Mouse (Mus musculus): ENCODE data around the gene Itga3.

Gene Itga3

DNA sequence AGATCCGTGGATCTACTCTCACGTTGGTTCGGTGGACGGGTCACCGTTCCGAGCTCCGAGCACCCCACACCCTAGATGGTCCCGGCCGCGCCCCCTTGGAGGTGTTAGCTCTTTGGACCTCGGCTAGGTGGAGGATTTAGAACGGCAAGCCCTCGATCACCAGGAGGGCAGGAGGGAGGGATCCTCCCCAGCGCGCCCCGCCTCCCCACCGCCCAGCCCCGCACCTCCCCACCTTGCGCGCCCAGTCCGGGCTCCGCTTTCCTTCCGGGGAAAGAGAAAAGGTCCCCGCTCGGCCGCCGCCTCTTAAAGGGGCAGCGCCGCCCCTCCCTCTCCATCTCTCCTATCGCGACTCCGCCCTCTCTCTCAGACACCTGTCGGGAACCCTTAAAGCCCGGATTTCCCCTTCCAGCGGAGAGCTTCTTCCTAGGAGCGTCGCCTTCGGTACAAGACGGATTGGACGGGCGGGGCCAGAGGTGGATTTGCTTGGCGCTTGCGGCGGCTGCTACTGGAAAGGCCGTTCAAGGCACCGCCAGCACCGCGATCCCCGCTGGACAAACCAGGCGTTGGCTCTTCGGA lies at the start of gene Itga3:
Gene Itga3 (minus strand): TSS at position 266 of the 576 bp plus-strand sequence.
- DNase-seq (ENCODE audit: extremely low spot score, low spot score): peak; percentile 74

DNA sequence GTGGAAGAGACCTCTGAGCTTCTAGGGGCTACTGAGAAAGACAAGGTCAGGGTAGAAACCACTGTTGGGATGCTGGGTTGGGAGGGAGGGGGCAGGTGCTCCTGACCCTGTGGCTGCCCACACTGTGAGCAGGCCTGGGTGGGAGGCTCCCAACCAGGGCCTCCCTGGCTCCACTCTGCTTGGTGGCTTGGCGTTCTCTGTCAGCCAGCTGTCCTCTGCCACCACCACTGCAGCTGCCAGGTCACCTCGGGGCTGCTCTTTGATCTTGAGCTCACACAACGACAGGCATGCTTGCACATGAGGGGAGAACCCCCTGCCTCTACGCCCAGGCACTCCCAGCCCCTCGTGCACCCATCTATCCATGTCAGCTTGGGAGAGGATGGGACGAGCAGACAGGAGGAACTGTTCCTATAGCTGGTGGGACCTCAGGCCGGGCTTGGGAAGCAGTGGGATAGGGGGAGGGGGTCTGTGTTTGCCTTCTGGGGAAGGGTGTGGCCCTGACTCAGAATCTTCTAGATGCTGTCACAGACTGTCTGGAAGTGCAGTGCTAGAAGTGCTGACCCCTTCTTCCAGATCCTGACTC lies 48.9 kb upstream of the Itga3 start:
- DNase-seq (ENCODE audit: extremely low spot score, low spot score): no peak

DNA sequence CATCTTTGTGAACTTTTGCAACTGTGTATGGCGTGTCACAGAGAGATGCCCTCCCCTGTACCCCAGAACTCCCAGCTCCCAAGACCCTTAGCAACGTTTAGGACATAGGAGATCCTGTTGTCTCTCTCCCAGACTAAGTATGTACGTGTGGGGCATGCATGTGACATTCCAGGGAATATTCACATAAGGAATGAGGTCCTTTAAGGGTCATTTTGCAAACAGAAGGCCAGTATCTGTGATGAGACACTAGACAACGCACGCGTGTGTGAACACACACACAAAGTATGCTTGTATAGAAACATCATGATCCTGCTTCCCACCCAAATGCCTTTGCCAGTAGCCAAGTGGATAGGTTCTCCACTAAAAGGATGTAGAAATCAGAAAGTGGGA lies 45.5 kb upstream of the Itga3 start:
- peak; percentile 37 for DNase-seq (ENCODE audit: extremely low spot score, low spot score)

DNA sequence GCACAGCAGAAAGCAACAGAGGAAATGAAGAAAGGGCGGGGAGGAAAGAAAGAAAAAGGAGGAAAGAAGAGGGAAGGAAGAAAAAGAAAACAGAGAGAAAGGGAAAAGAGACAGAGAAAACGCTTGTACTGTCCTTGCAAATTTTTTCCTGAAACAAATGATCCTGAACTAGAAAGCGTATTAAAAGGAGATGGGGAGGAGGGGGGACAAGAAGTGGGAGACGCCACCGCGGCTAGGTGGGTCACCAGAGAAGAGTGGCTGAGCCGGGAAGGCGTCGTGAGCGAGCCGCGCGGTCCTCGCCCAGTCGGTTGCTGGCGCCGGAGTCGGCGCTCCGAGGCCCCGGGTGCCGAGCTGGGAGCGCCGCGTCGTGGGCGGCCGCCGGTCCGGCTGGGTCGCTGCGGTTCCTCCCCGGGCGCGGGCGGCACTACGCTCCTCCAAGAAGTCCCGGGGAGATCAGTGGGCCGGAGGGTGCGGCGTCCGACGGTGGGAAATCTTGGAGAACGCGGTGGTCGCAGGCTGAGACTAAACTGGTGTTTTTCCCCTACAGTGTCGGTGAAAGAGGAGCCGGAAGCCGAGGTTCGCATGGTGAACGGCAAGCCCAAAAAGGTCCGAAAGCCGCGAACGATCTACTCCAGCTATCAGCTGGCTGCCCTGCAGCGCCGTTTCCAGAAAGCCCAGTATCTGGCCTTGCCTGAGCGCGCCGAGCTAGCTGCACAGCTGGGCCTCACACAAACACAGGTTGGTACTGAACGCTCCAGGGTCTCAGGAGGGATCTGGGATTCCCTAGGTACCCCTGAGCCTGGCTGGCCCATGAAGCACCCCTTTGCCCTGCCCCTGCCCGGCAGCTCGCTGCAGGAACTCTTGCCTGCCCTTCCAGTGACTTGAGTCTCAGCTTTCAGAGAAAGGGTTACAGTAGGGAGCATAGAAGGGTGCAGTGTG lies 44.8 kb upstream of the Itga3 start:
- DNase-seq (ENCODE audit: extremely low spot score, low spot score): peak; percentile 60

DNA sequence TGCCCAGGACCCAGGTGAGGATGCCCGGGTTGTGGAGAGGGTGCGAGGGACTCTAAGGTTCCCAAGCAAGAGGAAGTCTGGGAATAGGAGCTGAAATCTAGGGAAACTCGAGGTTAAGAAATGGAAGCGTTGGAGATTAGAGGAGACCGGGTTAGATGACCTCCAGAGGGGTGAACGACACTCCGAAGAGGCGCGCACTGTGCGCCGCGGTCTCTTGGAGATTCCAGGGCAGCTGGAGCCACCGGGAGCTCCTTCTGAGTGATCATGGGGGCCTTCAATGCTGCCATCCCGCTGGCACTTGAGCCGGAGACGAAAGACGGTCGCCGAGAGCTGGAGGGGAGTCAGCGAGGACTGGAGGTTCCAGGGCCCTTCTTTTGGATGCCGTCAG lies 44.0 kb upstream of the Itga3 start:
- DNase-seq (ENCODE audit: extremely low spot score, low spot score): peak; percentile 60

DNA sequence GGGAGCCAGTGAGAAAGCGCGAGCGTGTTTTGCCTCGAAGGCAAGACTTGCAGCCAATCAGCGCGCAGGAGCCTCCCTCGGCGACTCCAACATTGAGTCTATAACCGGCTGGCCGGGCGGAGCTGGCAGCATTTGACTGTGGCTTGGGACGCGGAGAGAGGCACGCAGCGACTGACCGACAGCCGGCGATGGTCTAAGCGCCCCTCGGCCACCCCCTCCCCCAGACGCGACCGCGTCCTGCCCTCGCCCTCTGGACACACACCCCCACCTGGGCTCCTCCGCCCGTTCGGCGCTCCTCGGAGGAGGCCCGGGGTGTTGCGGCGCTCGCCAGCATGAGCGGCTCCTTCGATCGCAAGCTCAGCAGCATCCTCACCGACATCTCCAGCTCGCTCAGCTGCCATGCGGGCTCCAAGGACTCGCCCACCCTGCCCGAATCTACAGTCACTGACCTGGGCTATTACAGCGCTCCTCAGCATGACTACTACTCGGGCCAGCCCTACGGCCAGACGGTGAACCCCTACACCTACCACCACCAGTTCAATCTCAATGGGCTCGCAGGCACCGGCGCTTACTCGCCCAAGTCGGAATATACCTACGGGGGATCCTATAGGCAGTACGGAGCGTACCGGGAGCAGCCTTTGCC lies 43.5 kb upstream of the Itga3 start, which contains the start of gene Dlx3:
Gene Dlx3 (plus strand): TSS at position 130 of the 643 bp plus-strand sequence.
- DNase-seq (ENCODE audit: extremely low spot score, low spot score): peak; percentile 80

DNA sequence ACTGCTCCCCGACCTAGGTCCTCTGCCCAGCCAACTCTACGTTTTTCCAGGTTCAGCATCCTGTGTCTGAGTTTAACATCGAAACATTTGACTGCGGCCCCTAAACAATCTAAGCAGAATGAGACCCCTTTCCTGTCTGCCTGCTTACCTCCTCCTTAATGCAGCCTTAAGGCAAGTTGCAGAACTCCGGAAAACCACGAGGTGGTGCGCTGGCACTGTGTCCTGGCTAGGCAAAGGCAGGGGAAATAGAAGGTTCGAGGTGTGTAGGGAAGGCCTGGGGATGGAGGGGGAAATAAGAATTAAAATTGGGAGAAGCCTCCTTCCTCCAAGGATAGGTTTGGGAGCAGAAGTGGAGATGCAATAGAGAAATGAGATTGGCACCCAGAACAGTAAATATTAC lies 41.9 kb upstream of the Itga3 start:
- DNase-seq (ENCODE audit: extremely low spot score, low spot score): peak; percentile 69

DNA sequence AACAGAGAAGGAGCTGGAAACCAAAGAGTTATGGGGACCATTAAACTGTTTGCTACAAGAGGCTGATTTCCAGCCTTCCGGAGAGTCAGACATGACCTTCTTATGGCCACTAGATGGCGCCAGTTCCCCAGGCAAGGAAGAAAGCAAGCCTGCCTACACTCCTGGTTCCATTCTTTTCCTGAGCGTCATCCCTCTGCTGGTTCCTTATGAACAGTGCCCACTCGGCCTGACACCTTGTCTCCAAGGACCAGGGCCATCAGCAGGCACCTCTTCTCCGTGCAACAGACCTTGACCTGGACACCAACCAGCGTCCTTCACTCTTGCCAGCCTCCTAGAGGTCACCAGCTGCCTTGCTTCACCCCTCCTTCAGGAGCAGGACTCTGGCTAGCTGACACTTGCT lies 40.4 kb upstream of the Itga3 start:
- DNase-seq (ENCODE audit: extremely low spot score, low spot score): peak; percentile 76

DNA sequence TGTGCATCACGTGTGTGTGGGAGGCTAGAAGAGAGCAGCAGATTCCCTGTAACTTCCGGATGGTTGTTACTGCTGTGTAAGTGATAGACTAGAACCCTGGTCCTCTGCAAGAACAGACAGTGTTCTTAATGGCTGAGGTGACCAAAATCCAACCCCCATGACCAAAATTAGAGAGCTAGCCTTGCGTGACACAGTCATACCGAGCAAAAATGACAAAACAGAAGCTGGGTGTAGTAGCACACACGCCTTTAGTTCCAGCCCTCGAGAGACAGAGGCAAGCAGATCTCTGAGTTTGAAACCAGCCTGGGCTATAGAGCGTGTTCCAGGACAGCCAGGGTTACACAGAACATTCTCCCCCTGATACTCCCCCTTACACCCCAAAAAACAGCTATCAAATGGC lies 33.5 kb upstream of the Itga3 start:
- DNase-seq (ENCODE audit: extremely low spot score, low spot score): no peak

DNA sequence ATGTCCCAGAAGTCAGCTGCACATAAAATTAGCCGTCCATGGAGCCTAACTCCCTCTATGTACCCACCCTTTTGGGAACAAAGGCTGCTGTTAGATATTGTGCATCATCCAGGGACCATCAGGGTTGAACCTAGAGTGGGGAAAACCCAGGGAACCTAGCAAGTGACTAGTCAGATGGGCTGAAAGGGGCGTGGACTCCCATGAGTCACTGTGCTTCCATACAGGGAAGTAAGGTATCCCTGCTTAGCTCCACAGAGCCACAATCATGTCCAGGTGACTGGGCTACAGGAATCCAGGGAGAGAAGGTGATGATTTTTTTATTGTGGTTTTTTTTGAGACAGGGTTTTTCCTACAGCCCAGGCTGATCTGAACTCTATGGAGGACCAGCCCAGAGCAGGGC lies 32.4 kb upstream of the Itga3 start:
- no peak for DNase-seq (ENCODE audit: extremely low spot score, low spot score)

DNA sequence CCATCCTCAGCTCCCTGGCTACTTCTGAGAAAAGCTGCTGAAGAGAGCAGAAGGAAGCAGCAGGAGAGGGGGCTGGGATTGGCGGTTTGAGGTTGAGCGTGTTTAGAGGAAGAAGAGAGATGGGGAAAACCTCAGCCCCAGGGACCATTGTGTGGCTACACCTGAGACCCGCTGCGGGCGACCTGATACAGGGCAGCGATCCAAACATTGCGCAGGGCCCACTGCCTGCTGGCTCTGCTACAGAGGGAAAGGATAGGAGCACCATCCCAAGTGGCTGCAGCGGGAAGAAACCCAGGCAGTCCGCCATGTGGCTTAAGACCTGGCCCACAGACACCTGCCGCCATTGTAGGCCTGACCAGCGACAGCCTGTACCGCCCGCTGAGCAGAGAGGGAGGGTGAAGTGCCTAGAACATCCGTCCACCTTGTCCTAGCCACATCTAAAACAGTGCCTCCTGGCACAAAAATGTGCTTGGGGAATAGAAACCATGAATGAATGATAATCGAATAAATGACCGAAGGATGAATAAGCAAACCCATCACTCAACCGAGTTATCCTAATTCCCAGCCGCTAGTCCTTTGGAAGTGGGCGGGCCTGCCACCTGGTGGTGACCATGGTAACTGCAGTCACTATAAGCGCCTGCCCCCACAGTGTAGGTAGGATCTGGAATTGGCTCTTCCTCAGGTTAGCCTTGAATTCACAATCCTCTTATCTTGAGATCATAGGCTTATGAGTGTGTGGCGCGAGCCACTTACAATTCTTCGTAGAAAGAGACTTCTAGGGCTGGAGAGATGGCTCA lies 30.0 kb upstream of the Itga3 start:
- peak; percentile 79 for DNase-seq (ENCODE audit: extremely low spot score, low spot score)

DNA sequence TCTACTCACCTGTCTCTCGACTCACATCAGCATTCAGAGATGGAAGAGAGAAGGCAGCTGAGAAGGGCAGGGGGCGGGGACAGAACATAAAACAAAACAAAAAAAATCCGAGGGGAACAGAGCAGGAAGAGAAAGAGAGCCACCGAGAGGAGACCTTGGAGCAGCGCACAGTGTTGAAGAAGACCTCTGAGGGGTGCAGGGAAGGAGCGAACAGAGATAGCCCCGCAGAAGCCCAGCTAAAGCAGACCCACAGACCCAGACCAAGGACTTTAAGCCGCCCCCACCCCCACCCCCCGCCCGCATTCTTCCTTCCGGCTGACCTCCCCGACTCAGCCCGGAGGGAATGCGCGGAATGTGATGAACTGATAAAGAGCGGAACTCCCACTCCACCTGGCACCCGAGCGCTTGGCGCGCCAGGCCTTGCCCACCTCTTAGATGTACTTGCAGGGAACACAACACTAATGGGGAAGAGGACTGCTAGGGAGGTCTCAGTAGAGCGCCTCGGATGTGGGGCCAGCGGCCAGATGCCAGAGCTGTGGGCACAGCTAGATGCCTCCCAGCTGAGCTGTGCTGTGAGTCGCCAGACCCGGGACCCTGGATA lies 28.8 kb upstream of the Itga3 start:
- peak; percentile 58 for DNase-seq (ENCODE audit: extremely low spot score, low spot score)

DNA sequence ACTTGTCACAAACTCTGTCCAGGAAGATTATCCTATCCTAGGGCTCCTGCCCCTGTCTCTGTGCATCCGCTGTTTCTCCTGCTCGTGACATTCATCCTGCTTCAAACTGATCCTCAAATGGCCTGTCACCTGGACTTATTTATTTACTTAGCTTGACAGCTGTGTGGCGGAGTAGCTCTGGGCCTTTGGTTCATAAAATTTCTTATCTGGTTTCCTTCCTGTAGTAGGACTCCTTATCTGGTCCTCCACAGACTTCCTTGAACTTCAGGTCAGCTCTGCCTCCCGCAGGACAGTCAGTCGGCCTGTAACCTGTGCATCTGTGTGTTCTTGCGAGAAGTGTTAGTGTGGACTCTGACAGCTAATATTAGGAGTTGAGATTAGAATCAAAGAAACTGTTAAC lies 27.7 kb upstream of the Itga3 start:
- no peak for DNase-seq (ENCODE audit: extremely low spot score, low spot score)

DNA sequence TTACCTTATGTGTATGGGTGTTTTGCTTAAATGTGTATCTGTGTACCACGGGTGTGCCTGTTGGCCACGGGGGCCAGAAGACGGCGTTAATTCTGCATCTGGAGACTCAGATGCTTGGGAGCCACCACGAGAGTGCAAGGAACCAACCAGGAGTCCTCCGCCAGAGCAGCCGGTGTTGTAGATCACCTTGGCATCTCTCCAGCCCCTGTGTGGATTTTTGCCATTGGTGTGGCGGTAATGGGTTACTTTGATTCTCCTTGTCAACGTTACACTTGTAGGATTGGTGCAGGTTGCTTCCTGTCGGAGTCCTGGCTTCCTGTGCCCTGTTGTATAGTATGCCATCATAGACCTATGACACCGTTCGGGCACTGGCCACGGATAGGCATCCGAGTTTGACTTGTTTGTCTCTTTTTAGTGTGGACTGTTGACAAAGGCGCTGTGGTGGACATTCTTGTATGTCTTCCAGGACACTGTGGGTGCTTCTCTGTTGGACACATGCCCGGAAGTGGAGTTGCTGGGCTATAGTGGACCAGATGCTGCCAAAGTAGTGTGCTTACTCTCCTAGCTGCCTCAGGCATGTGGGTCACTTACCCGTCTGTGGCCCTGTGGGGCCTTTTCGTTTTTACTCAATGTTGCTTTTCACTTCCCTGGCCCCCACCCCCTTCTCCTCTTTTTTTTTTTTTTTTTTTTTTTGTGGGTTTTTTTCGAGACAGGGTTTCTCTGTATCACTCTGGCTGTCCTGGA lies 25.7 kb upstream of the Itga3 start:
- DNase-seq (ENCODE audit: extremely low spot score, low spot score): no peak

DNA sequence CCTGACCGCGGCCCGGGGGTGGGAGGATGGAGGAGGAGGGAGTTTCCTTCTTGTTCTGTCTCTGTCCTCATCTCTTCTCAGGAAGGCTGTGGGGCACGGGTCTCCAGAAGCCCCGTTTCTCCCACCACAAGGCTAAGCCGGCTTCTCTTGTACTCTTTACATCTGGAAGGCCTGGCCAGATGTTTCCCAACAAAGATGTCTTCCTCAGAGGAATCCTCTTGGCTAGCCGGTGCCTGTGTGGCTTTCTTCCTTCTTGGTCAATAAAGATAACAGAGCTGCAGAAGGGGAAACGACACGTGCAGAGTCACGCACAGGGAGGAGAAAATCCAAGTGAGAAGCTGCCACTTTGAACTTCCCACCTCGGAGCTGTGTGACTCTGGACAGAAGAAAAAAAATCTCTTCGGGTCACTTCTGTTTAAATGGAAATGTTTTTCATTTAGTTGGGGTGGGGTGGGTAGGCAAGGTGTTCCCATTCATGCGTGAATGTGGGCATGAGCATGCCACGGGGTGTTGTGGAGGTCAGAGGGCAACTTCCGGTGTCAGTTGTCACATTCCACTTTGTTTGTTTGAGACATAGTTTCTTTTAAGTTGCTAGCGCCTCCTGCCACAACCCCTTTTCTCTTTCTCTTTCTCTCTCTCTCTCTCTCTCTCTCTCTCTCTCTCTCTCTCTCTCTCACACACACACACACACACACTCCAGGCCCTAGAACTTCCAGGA lies 24.6 kb upstream of the Itga3 start:
- no peak for DNase-seq (ENCODE audit: extremely low spot score, low spot score)

DNA sequence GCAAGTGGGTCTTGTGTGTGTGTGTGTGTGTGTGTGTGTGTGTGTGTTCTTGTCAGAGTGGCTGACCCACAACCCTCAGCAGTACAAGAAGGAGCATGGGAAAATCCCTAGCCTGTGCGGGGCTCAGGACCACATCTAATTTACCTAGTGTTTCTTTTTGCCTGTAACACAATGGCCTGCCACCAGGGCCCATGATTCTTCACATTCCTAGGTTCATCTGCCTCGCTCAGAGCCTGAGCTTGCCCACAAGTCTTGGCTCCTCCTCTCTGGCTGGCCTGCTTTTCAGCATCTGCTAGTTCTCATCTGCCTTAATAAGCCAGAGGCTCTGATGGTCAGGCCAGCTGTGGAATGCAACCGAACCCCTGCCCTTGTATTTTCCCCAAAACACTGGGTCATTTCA lies 23.8 kb upstream of the Itga3 start:
- no peak for DNase-seq (ENCODE audit: extremely low spot score, low spot score)

DNA sequence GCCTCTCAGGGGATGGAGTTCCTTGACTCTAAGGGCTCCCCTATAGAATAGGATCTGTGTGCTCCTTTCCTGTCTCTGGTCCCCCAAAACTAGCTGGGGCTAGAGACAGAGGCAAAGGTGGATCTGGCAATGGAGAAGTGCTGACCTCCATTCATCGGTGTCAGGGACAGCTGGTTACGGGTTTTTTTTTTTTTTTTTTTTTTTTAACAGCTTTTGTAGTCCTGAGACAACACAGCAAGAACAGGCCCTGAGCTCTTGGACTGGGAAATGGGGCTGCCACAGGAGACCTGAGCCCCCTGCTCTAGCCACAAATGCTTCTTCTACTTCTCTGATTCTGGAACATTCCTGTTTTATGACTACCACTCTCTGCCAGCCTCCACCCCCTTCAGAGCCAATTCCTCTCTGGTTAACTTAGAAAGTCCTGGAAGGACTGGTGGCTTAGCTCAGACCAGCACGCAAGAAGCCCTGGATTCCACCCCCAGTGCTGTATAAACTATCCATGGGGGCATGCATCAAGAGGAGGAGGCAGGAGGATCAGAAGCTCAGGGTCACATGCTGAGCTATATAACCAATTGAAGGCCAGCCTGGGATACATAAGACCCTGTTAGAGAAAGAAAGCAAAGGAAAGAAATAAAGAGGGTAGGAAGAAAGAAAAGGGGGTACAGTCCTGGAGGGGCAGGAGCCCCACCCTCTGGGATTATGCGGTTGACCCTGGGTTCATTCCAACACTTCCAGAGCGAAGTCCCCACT lies 21.9 kb upstream of the Itga3 start:
- DNase-seq (ENCODE audit: extremely low spot score, low spot score): no peak

DNA sequence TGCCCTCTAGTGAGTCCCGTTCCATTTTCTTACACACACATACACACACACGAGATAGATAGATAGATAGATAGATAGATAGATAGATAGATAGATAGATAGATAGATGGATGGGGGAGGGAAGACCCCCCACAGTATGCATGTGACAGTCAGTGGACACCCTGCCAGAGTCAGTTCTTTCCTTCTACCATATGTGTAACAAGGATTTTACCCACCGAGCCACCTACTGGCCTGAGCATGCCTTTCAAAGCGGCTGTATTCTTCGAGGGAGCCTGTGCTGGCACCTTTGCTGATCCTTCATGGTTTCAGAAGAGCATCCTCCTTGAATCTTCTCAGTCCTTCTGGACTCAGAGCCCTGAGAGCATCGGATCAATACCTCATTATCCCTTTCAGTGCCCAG lies 21.3 kb upstream of the Itga3 start:
- DNase-seq (ENCODE audit: extremely low spot score, low spot score): no peak
